8 mouse cellular contexts compared by ENCODE assay signal in genomic region chr16:98081889-98082818, GRCm38 (mm10). TPM values are rescaled to one million over a fixed set of nuclear protein-coding genes. Genes with fewer than 3 reads are reported as not detected.
DNase-seq lines count a peak whose midpoint lies in the region; ATAC-seq and TF ChIP-seq lines count a peak whose summit lies in the region.
"Not testable (repeated sequence)": the region's sequence is repeated elsewhere in the genome, so short reads cannot be mapped to it uniquely, and the experiment has no call there.

Gene A630089N07Rik (minus strand): TSS chr16:98082450.

- peaks cover 18% of the 10 kb centered on the region for H3K4me1 ChIP-seq in erythroblast, embryonic 14.5 days (ENCODE audit: control insufficient read depth)
- not testable (repeated sequence) for H3K4me1 ChIP-seq in heart, embryonic 11.5 days (ENCODE audit: control insufficient read depth, insufficient read depth, low read length); kidney, embryonic 16.5 days (ENCODE audit: insufficient read depth, low read length); liver, adult 2 months (ENCODE audit: control insufficient read depth, insufficient read depth, low read length)

- peak within 1 kb of the TSS; percentile 70 for H3K27ac ChIP-seq in heart, embryonic 11.5 days (ENCODE audit: low read depth, low read length)
- H3K27ac ChIP-seq in kidney, embryonic 16.5 days (ENCODE audit: low read length) = peak within 1 kb of the TSS; percentile 88
- H3K27ac ChIP-seq in liver, adult 2 months (replicated peaks; ENCODE audit: insufficient read depth, low read depth, low read length) = 0 out of 2 replicates have a peak within 1 kb of the TSS, but pooled peaks have one; percentile 20

- H3ac ChIP-seq in C2C12 (ENCODE audit: control insufficient read depth, insufficient read length, low read depth) = peak within 1 kb of the TSS; percentile 74
- H3ac ChIP-seq in myocyte (ENCODE audit: control insufficient read depth, insufficient read length) = peak within 1 kb of the TSS; percentile 54

- peak; percentile 96 for DNase-seq in brain, embryonic 14.5 days (ENCODE audit: low read depth)
- peak; percentile 83 for DNase-seq in liver, adult 2 months (ENCODE audit: extremely low read depth, low read depth, low spot score)
- peak; percentile 79 for DNase-seq in splenic B cell, adult 2 months (ENCODE audit: low read depth, low spot score)

- not testable (repeated sequence) for TF ChIP-seq POLR2A in brain, embryonic 14.5 days (IDR thresholded peaks at IDR 0.05; ENCODE audit: borderline replicate concordance, extremely low read depth, insufficient read depth, insufficient read length, poor library complexity, severe bottlenecking); liver, adult 2 months (IDR thresholded peaks at IDR 0.05; ENCODE audit: extremely low read depth, insufficient read depth, low read length)
- TF ChIP-seq POLR2A in myocyte (IDR thresholded peaks at IDR 0.05; ENCODE audit: insufficient read length, low read depth) = peak; percentile 37

- under 1% methylated on average over 25 of the region's 25 CpGs for WGBS in heart, embryonic 11.5 days (ENCODE audit: insufficient replicate concordance)
- WGBS in kidney, embryonic 16.5 days = under 1% methylated on average over 25 of the region's 25 CpGs
- under 1% methylated on average over 25 of the region's 25 CpGs for WGBS in liver, adult 2 months

- H3K27me3 ChIP-seq in C2C12 (ENCODE audit: control insufficient read depth, insufficient read depth, insufficient read length); erythroblast, embryonic 14.5 days (ENCODE audit: control insufficient read depth); heart, embryonic 11.5 days (ENCODE audit: control insufficient read depth, insufficient read depth, low read length); kidney, embryonic 16.5 days (ENCODE audit: insufficient read depth, low read length); liver, adult 2 months (ENCODE audit: control insufficient read depth, insufficient read depth, low read length); myocyte (ENCODE audit: control insufficient read depth, insufficient read depth, insufficient read length); splenic B cell, adult 2 months (ENCODE audit: control insufficient read depth, insufficient read depth, low read length, poor library complexity, severe bottlenecking): not testable (repeated sequence)

- not testable (repeated sequence) for TF ChIP-seq CTCF in C2C12 (IDR thresholded peaks at IDR 0.05; ENCODE audit: control insufficient read depth, insufficient read depth, insufficient read length); brain, embryonic 14.5 days (IDR thresholded peaks at IDR 0.05; ENCODE audit: borderline replicate concordance, extremely low read depth, insufficient read depth, insufficient read length); liver, adult 2 months (IDR thresholded peaks at IDR 0.05; ENCODE audit: low read depth, low read length)

- H3K79me3 ChIP-seq in C2C12 (ENCODE audit: low read depth) = peaks cover 16% of the 10 kb centered on the region

- peak within 1 kb of the TSS; percentile 68 for H3K4me2 ChIP-seq in heart, embryonic 11.5 days
- peak within 1 kb of the TSS; percentile 67 for H3K4me2 ChIP-seq in kidney, embryonic 16.5 days (replicated peaks; ENCODE audit: low read depth, low read length)
- peak within 1 kb of the TSS; percentile 62 for H3K4me2 ChIP-seq in myocyte (ENCODE audit: low read depth)

- peak; percentile 98 for ATAC-seq in heart, embryonic 11.5 days (replicated peaks; ENCODE audit: insufficient number of reproducible peaks, low FRiP score, low TSS enrichment)
- ATAC-seq in kidney, embryonic 16.5 days (ENCODE audit: low FRiP score, low TSS enrichment) = peak; percentile 99

- not testable (repeated sequence) for H3K9me3 ChIP-seq in erythroblast, embryonic 14.5 days (ENCODE audit: control insufficient read depth, low read length); heart, embryonic 11.5 days (replicated peaks; ENCODE audit: control insufficient read depth, low read length); kidney, embryonic 16.5 days (ENCODE audit: low read length)

- H3K79me2 ChIP-seq in C2C12 (ENCODE audit: control insufficient read depth, insufficient read depth) = peaks cover 37% of the 10 kb centered on the region
- not testable (repeated sequence) for H3K79me2 ChIP-seq in liver, adult 2 months (ENCODE audit: control insufficient read depth, insufficient read depth, low read length); myocyte (ENCODE audit: control insufficient read depth, insufficient read depth)

- H3K9ac ChIP-seq in heart, embryonic 11.5 days (ENCODE audit: low read depth, low read length) = peak within 1 kb of the TSS; percentile 74
- H3K9ac ChIP-seq in kidney, embryonic 16.5 days (replicated peaks; ENCODE audit: low read length) = peak within 1 kb of the TSS; percentile 76
- H3K9ac ChIP-seq in liver, adult 2 months (ENCODE audit: low read depth, low read length) = peak within 1 kb of the TSS; percentile 66

- H3K4me3 ChIP-seq in C2C12 (ENCODE audit: insufficient read depth, poor library complexity, severe bottlenecking) (peak within 1 kb of the TSS; percentile 40), myocyte (peak within 1 kb of the TSS; percentile 39)
- peak within 1 kb of the TSS; percentile 81 for H3K4me3 ChIP-seq in erythroblast, embryonic 14.5 days (replicated peaks)
- peak within 1 kb of the TSS; percentile 75 for H3K4me3 ChIP-seq in heart, embryonic 11.5 days (ENCODE audit: low read depth, low read length)
- peak within 1 kb of the TSS; percentile 72 for H3K4me3 ChIP-seq in kidney, embryonic 16.5 days (ENCODE audit: low read length)
- peak within 1 kb of the TSS; percentile 87 for H3K4me3 ChIP-seq in liver, adult 2 months (ENCODE audit: insufficient read depth, low read depth, low read length)

- not testable (repeated sequence) for H3K36me3 ChIP-seq in C2C12 (ENCODE audit: control insufficient read depth, insufficient read depth); erythroblast, embryonic 14.5 days (ENCODE audit: control insufficient read depth); heart, embryonic 11.5 days (ENCODE audit: control insufficient read depth, insufficient read depth, low read length); kidney, embryonic 16.5 days (ENCODE audit: insufficient read depth, low read length); liver, adult 2 months (ENCODE audit: control insufficient read depth, insufficient read depth, low read length); myocyte (ENCODE audit: control insufficient read depth, insufficient read depth); splenic B cell, adult 2 months (ENCODE audit: control insufficient read depth, insufficient read depth, low read length, poor library complexity, severe bottlenecking)

TF ChIP-seq in myocyte, 11 proteins besides CTCF, POLR2A, EP300 and RAD21:
- peak; percentile 74 for TF ChIP-seq E2F4 (IDR thresholded peaks at IDR 0.05; ENCODE audit: insufficient read depth)

RNA-seq across cellular contexts. Expression of gene A630089N07Rik, which starts in this region (rescaled TPM):
- polyA plus RNA-seq in C2C12 (2012; fragmentation: generic; extraction: Trizol) (1.2 TPM), myocyte (2012; fragmentation: generic; extraction: Trizol) (0.50 TPM)
- 5.5 and 10.0 TPM in 2 replicates for polyA plus RNA-seq in brain, embryonic 14.5 days (2012; rRNA removed)
- polyA plus RNA-seq in erythroblast, embryonic 14.5 days (2012) = 0.05 TPM in 1 of 2 replicates, not detected in the other
- polyA plus RNA-seq in heart, embryonic 11.5 days (2014; fragmentation: Nextera tagmentation; extraction: Ambion mirVana) = 15.3 and 16.7 TPM in 2 replicates
- polyA plus RNA-seq in kidney, embryonic 16.5 days (2015; fragmentation: Nextera tagmentation; extraction: Ambion mirVana) = 19.9 and 24.9 TPM in 2 replicates
- 2.2 and 2.7 TPM in 2 replicates for total RNA-seq in liver, adult 2 months (2014; rRNA removed)
- 0.26 and 0.59 TPM in 2 replicates for polyA plus RNA-seq in liver, adult 2 months (2012; rRNA removed)

Comparison
In these comparisons a context has a peak if more than half of its experiments do, and no peak if none do; other contexts are left out.
1. Peak in every context shown above with its lines: DNase-seq, ATAC-seq, H3K4me3 ChIP-seq and H3K27ac ChIP-seq.
2. H3K27ac ChIP-seq: peak in every context shown above with its lines; median percentile 88 in kidney, embryonic 16.5 days; 70 in heart, embryonic 11.5 days; 20 in liver, adult 2 months.